Mouse (Mus musculus) limb, embryonic 14.5 days (tissue): ENCODE results near the gene Emp1. TPM values are rescaled to one million over a fixed set of nuclear protein-coding genes. Genes with fewer than 3 reads are reported as not detected.
A peak's percentile ranks its signal among the peaks of the same experiment; 100 is the strongest.

Source experiments
- ATAC-seq: fragments of 200-750 bp; cut with Nextera tagmentation; 2 replicates; pipeline ENCODE4 v1.8.0; 2017; ENCODE audit warnings: low read depth, moderate number of reproducible peaks, moderate TSS enrichment; ENCODE audit not compliant: low FRiP score
- DNase-seq: peaks from one replicate; pipeline ENCODE4 v3.0.0-alpha.2; 2015; ENCODE audit warnings: low spot score
- H3K27ac ChIP-seq: fragments of 300-500 bp; sonication (generic); replicated peaks from 2 replicates; pipeline ENCODE4 v1.5.1; 2014; ENCODE audit warnings: low read depth, mild to moderate bottlenecking, low read length, moderate library complexity, mixed read lengths
- H3K27me3 ChIP-seq: fragments of 300-500 bp; sonication (generic); 2 replicates; pipeline ENCODE4 v1.6.1; 2014; ENCODE audit warnings: low read length, mixed read lengths; ENCODE audit not compliant: control insufficient read depth, insufficient read depth
- H3K36me3 ChIP-seq: fragments of 300-500 bp; sonication (generic); 2 replicates; pipeline ENCODE4 v1.6.1; 2014; ENCODE audit warnings: mild to moderate bottlenecking, low read length, moderate library complexity, mixed read lengths; ENCODE audit not compliant: control insufficient read depth, insufficient read depth
- H3K4me1 ChIP-seq: fragments of 300-500 bp; sonication (generic); 2 replicates; pipeline ENCODE4 v1.6.1; 2014; ENCODE audit warnings: antibody characterized with exemption, low read length, mixed read lengths; ENCODE audit not compliant: control insufficient read depth, insufficient read depth
- H3K4me2 ChIP-seq: fragments of 300-500 bp; sonication (generic); replicated peaks from 2 replicates; pipeline ENCODE4 v1.6.1; 2014; ENCODE audit warnings: low read depth, mild to moderate bottlenecking, low read length, moderate library complexity; ENCODE audit not compliant: severe bottlenecking
- H3K4me3 ChIP-seq: fragments of 300-500 bp; sonication (generic); replicated peaks from 2 replicates; pipeline ENCODE4 v1.5.1; 2014; ENCODE audit warnings: low read length
- H3K9ac ChIP-seq: fragments of 300-500 bp; sonication (generic); 2 replicates; pipeline ENCODE4 v1.6.1; 2014; ENCODE audit warnings: mild to moderate bottlenecking, low read depth, low read length, moderate library complexity; ENCODE audit not compliant: severe bottlenecking
- H3K9me3 ChIP-seq: fragments of 300-500 bp; sonication (generic); 2 replicates; pipeline ENCODE4 v1.6.1; 2016; ENCODE audit warnings: low read length; ENCODE audit not compliant: control insufficient read depth
- POLR2A ChIP-seq: fragments of 200-500 bp; IDR thresholded peaks from 2 replicates; pipeline ENCODE4 v1.8.0; 2012; ENCODE audit warnings: inconsistent platforms, mild to moderate bottlenecking, moderate library complexity, borderline replicate concordance; ENCODE audit not compliant: insufficient read depth, insufficient read length; ENCODE audit errors: extremely low read depth
- WGBS: fragments of 180-500 bp; shearing (Covaris S2); extraction: QIAGEN DNeasy Blood & Tissue Kit; methylation state at CpG from one replicate; pipeline ENCODE4 v1.1.7; 2014; 5-methylcytosine and 5-hydroxymethylcytosine counted together
- polyA plus RNA-seq, 2 experiments: library from polyadenylated mRNA; depleted of rRNA in 1 of 2; stranded (reverse) in 1 of 2; unstranded in 1 of 2; fragments of >200 nt; fragmentation: Nextera tagmentation in 1 of 2; extraction: Ambion mirVana in 1 of 2; gene quantifications; 2 replicates each; pipeline versions ENCODE4 v1.2.1 to v1.2.3; 2012 to 2014

The Emp1 gene
- polyA plus RNA-seq, 2 experiments = 98.9 to 366 TPM

GRCm38 (mm10) chr6:135390398-135390797, 28.1 kb downstream of the Emp1 start:
- Histone ChIP-seq H3K9me3 (no peaks in the 10 kb centered on the region), H3K4me2 (no peak overlapping the region), H3K27ac (no peak overlapping the region), H3K27me3 (no peaks in the 10 kb centered on the region), H3K4me1 (peaks cover 10% of the 10 kb centered on the region; the same call in 1 of the 2 replicates), H3K9ac (no peak overlapping the region), H3K4me3 (no peak overlapping the region), H3K36me3 (no peaks in the 10 kb centered on the region)
- TF ChIP-seq POLR2A = no peak
- no peak for DNase-seq
- 35% methylated on average over 3 of the region's 3 CpGs for WGBS
- ATAC-seq = no peak

GRCm38 (mm10) chr6:135395375-135395774, 33.0 kb downstream of the Emp1 start:
- DNase-seq (no peak), ATAC-seq (no peak)
- no peak overlapping the region for H3K9ac ChIP-seq
- peaks cover 19% of the 10 kb centered on the region for H3K4me1 ChIP-seq
- no peak overlapping the region for H3K4me3 ChIP-seq
- no peak overlapping the region for H3K27ac ChIP-seq
- no peak for TF ChIP-seq POLR2A
- H3K9me3 ChIP-seq = no peaks in the 10 kb centered on the region
- H3K27me3 ChIP-seq = no peaks in the 10 kb centered on the region
- H3K4me2 ChIP-seq = no peak overlapping the region
- H3K36me3 ChIP-seq = no peaks in the 10 kb centered on the region
- WGBS = 78% methylated on average over 8 of the region's 8 CpGs

GRCm38 (mm10) chr6:135397089-135397488, 34.7 kb downstream of the Emp1 start:
- no peak for DNase-seq
- TF ChIP-seq POLR2A = no peak
- Histone ChIP-seq H3K27ac (no peak overlapping the region), H3K9me3 (no peaks in the 10 kb centered on the region), H3K4me2 (no peak overlapping the region), H3K4me1 (peaks cover 19% of the 10 kb centered on the region), H3K27me3 (no peaks in the 10 kb centered on the region), H3K4me3 (no peak overlapping the region), H3K36me3 (no peaks in the 10 kb centered on the region), H3K9ac (no peak overlapping the region)
- WGBS = 80% methylated on average over 4 of the region's 4 CpGs
- no peak for ATAC-seq

GRCm38 (mm10) chr6:135397788-135398187, 35.4 kb downstream of the Emp1 start:
- DNase-seq = no peak

GRCm38 (mm10) chr6:135398801-135399200, 36.5 kb downstream of the Emp1 start:
- Histone ChIP-seq H3K9me3 (no peaks in the 10 kb centered on the region), H3K36me3 (no peaks in the 10 kb centered on the region), H3K27ac (no peak overlapping the region), H3K27me3 (no peaks in the 10 kb centered on the region), H3K9ac (no peak overlapping the region), H3K4me2 (no peak overlapping the region), H3K4me3 (no peak overlapping the region), H3K4me1 (peaks cover 15% of the 10 kb centered on the region)
- DNase-seq = peak; percentile 42
- TF ChIP-seq POLR2A = no peak
- no peak; the same call in 1 of the 2 replicates for ATAC-seq
- 47% methylated on average over 5 of the region's 5 CpGs for WGBS

More at GRCm38 (mm10) chr6:135397788-135398187, 35.4 kb downstream of the Emp1 start:
- no peak for ATAC-seq
- H3K9me3 ChIP-seq = no peaks in the 10 kb centered on the region
- TF ChIP-seq POLR2A = no peak
- WGBS = 75% methylated on average over 8 of the region's 8 CpGs
- H3K36me3 ChIP-seq = no peaks in the 10 kb centered on the region
- no peaks in the 10 kb centered on the region for H3K27me3 ChIP-seq
- H3K4me1 ChIP-seq = peaks cover 17% of the 10 kb centered on the region
- H3K4me2 ChIP-seq = no peak overlapping the region
- H3K4me3 ChIP-seq = no peak overlapping the region
- no peak overlapping the region for H3K9ac ChIP-seq
- no peak overlapping the region for H3K27ac ChIP-seq

GRCm38 (mm10) chr6:135400306-135400705, 38.0 kb downstream of the Emp1 start:
- H3K4me2 ChIP-seq = no peak overlapping the region
- no peak overlapping the region for H3K27ac ChIP-seq
- TF ChIP-seq POLR2A = no peak
- H3K9me3 ChIP-seq = no peaks in the 10 kb centered on the region
- no peaks in the 10 kb centered on the region for H3K27me3 ChIP-seq
- no peak overlapping the region for H3K9ac ChIP-seq
- DNase-seq (peak; percentile 78), ATAC-seq (no peak)
- peaks cover 15% of the 10 kb centered on the region for H3K4me1 ChIP-seq
- no peak overlapping the region for H3K4me3 ChIP-seq
- 41% methylated on average over 3 of the region's 3 CpGs for WGBS
- H3K36me3 ChIP-seq = no peaks in the 10 kb centered on the region
